Mouse (Mus musculus) small intestine, adult 2 months (tissue): ENCODE measurements around the gene Polr2a. TPM values are rescaled to one million over a fixed set of nuclear protein-coding genes. Genes with fewer than 3 reads are reported as not detected.
A peak's percentile ranks its signal among the peaks of the same experiment; 100 is the strongest.

Source experiments
- H3K27ac ChIP-seq: fragments of 200-500 bp; 2 replicates; pipeline ENCODE4 v1.5.1; 2012; ENCODE audit warnings: low read depth, low read length, control low read depth, inconsistent platforms; ENCODE audit not compliant: insufficient read depth
- H3K27me3 ChIP-seq: fragments of 200-500 bp; 2 replicates; pipeline ENCODE4 v1.6.1; 2012; ENCODE audit warnings: mild to moderate bottlenecking, moderate library complexity, low read length, inconsistent platforms; ENCODE audit not compliant: control insufficient read depth, insufficient read depth
- H3K36me3 ChIP-seq: fragments of 200-500 bp; 2 replicates; pipeline ENCODE4 v1.6.1; 2012; ENCODE audit warnings: mild to moderate bottlenecking, low read length, control low read depth, inconsistent platforms; ENCODE audit not compliant: control insufficient read depth, insufficient read depth
- H3K4me1 ChIP-seq: fragments of 200-500 bp; 2 replicates; pipeline ENCODE4 v1.6.1; 2012; ENCODE audit warnings: low read length, inconsistent platforms, mixed read lengths; ENCODE audit not compliant: control insufficient read depth, insufficient read depth, insufficient read length
- H3K4me3 ChIP-seq: fragments of 200-500 bp; 2 replicates; pipeline ENCODE4 v1.5.1; 2012; ENCODE audit warnings: low read depth, mild to moderate bottlenecking, control low read depth, inconsistent platforms, low read length, moderate library complexity
- CTCF ChIP-seq: fragments of 200-500 bp; IDR thresholded peaks from 2 replicates; pipeline ENCODE4 v1.5.1; 2012; ENCODE audit warnings: low read depth, mild to moderate bottlenecking, control low read depth, inconsistent platforms, low read length, moderate library complexity, mixed read lengths; ENCODE audit not compliant: insufficient replicate concordance, insufficient read length; ENCODE audit errors: extremely low read depth
- POLR2A ChIP-seq: fragments of 200-500 bp; IDR thresholded peaks from 2 replicates; pipeline ENCODE4 v1.6.1; 2012; ENCODE audit warnings: low read depth, mild to moderate bottlenecking, control low read depth, inconsistent platforms, low read length, moderate library complexity
- WGBS: fragments of 180-500 bp; shearing (Covaris S2); methylation state at CpG from one replicate; pipeline ENCODE4 v1.1.7; 2018; 5-methylcytosine and 5-hydroxymethylcytosine counted together
- polyA plus RNA-seq: library from polyadenylated mRNA; depleted of rRNA; stranded (reverse); fragments of >200 nt; gene quantifications from 2 replicates; pipeline ENCODE4 v1.2.3, GENCODE M21; 2012; rRNA removed

Gene Polr2a
- polyA plus RNA-seq, 1 experiment, result 62.3 TPM

- peak overlapping the region; percentile 13; the same call in 1 of the 2 replicates for H3K27ac ChIP-seq
- TF ChIP-seq CTCF (no peak), POLR2A (no peak)
- peaks cover 9% of the 10 kb centered on the region for H3K36me3 ChIP-seq
- H3K27me3 ChIP-seq, result no peaks in the 10 kb centered on the region
- no peak overlapping the region for H3K4me3 ChIP-seq
- 70% methylated on average over 1 of the region's 1 CpGs for WGBS
- H3K4me1 ChIP-seq, result peaks cover 26% of the 10 kb centered on the region
Observed at GRCm38 (mm10) chr11:69689891-69690290, 68.5 kb downstream of the Polr2a start.

GRCm38 (mm10) chr11:69687061-69687460 is 71.4 kb downstream of the Polr2a start:
- Histone ChIP-seq H3K27ac (peak overlapping the region; percentile 62), H3K4me1 (peaks cover 19% of the 10 kb centered on the region), H3K4me3 (peak overlapping the region; percentile 50), H3K36me3 (peaks cover 7% of the 10 kb centered on the region), H3K27me3 (no peaks in the 10 kb centered on the region)
- WGBS, result 20% methylated on average over 5 of the region's 5 CpGs
- TF ChIP-seq POLR2A (no peak), CTCF (no peak)

GRCm38 (mm10) chr11:69686377-69686776 is 72.1 kb downstream of the Polr2a start:
- no peak for TF ChIP-seq CTCF
- no peak for TF ChIP-seq POLR2A
- H3K27me3 ChIP-seq, result no peaks in the 10 kb centered on the region
- WGBS, result 6% methylated on average over 4 of the region's 4 CpGs
- H3K4me1 ChIP-seq, result peaks cover 15% of the 10 kb centered on the region
- H3K27ac ChIP-seq, result peak overlapping the region; percentile 100
- peak overlapping the region; percentile 50 for H3K4me3 ChIP-seq
- H3K36me3 ChIP-seq, result peaks cover 5% of the 10 kb centered on the region

GRCm38 (mm10) chr11:69685526-69686148 is 72.8 kb downstream of the Polr2a start, which contains the start of gene Tnfsf13:
TSS of gene Tnfsf13 (minus strand) at chr11:69685784.
- WGBS, result 6% methylated on average over 10 of the region's 10 CpGs
- H3K36me3 ChIP-seq, result peaks cover 2% of the 10 kb centered on the region
- H3K4me1 ChIP-seq, result peaks cover 15% of the 10 kb centered on the region
- TF ChIP-seq CTCF, result no peak
- no peak for TF ChIP-seq POLR2A
- H3K4me3 ChIP-seq, result peak within 1 kb of the TSS; percentile 67
- no peaks in the 10 kb centered on the region for H3K27me3 ChIP-seq
- peak within 1 kb of the TSS; percentile 100 for H3K27ac ChIP-seq

GRCm38 (mm10) chr11:69684936-69685335 is 73.5 kb downstream of the Polr2a start:
- no peak for TF ChIP-seq CTCF
- TF ChIP-seq POLR2A, result no peak

GRCm38 (mm10) chr11:69684128-69684745 is 74.2 kb downstream of the Polr2a start:
- Histone ChIP-seq H3K4me1 (peaks cover 12% of the 10 kb centered on the region), H3K27ac (peak overlapping the region; percentile 100)
- WGBS, result 39% methylated on average over 12 of the region's 12 CpGs

More at GRCm38 (mm10) chr11:69684936-69685335, 73.5 kb downstream of the Polr2a start:
- peak overlapping the region; percentile 67 for H3K4me3 ChIP-seq
- WGBS, result 46% methylated on average over 6 of the region's 6 CpGs
- peak overlapping the region; percentile 100 for H3K27ac ChIP-seq
- H3K36me3 ChIP-seq, result peaks cover 3% of the 10 kb centered on the region
- no peaks in the 10 kb centered on the region for H3K27me3 ChIP-seq
- peaks cover 15% of the 10 kb centered on the region for H3K4me1 ChIP-seq

More at GRCm38 (mm10) chr11:69684128-69684745, 74.2 kb downstream of the Polr2a start:
- H3K27me3 ChIP-seq, result no peaks in the 10 kb centered on the region
- H3K4me3 ChIP-seq, result peak overlapping the region; percentile 67
- no peak for TF ChIP-seq CTCF
- TF ChIP-seq POLR2A, result no peak; the same call in 1 of the 2 replicates
- H3K36me3 ChIP-seq, result peaks cover 6% of the 10 kb centered on the region

Other genes starting within 250 kb of the Polr2a start
- 0.22 and 0.23 TPM in 2 replicates for gene Dnah2, start 209.5 kb downstream of the Polr2a start, polyA plus RNA-seq
- 0.79 and 1.5 TPM in 2 replicates for gene Efnb3, start 198.4 kb downstream of the Polr2a start, polyA plus RNA-seq
- 11.4 and 20.2 TPM in 2 replicates for gene Wrap53, start 178.4 kb downstream of the Polr2a start, polyA plus RNA-seq
- 28.2 and 57.1 TPM in 2 replicates for gene Trp53, start 178.3 kb downstream of the Polr2a start, polyA plus RNA-seq
- gene Atp1b2, start 152.7 kb downstream of the Polr2a start, polyA plus RNA-seq, result 2.5 and 4.5 TPM in 2 replicates
- gene Shbg, start 140.7 kb downstream of the Polr2a start, polyA plus RNA-seq, result not detected in 2 replicates
- gene Sat2, start 136.6 kb downstream of the Polr2a start, polyA plus RNA-seq, result 0.44 and 0.49 TPM in 2 replicates
- gene Fxr2, start 125.6 kb downstream of the Polr2a start, polyA plus RNA-seq, result 13.4 and 29.2 TPM in 2 replicates
- 0.43 TPM in 1 of 2 replicates, not detected in the other for gene Sox15, start 103.3 kb downstream of the Polr2a start, polyA plus RNA-seq
- gene Mpdu1, start 96.0 kb downstream of the Polr2a start, polyA plus RNA-seq, result 79.7 and 135 TPM in 2 replicates
- gene Cd68, start 92.5 kb downstream of the Polr2a start, polyA plus RNA-seq, result 20.9 and 24.7 TPM in 2 replicates
- gene Eif4a1, start 86.2 kb downstream of the Polr2a start, polyA plus RNA-seq, result 92.1 and 134 TPM in 2 replicates
- 15.4 and 24.6 TPM in 2 replicates for gene Senp3, start 76.6 kb downstream of the Polr2a start, polyA plus RNA-seq
- gene Tnfsf13, start 72.9 kb downstream of the Polr2a start, polyA plus RNA-seq, result 6.9 and 11.6 TPM in 2 replicates
- 11.9 and 13.7 TPM in 2 replicates for gene Tnfsf12, start 62.8 kb downstream of the Polr2a start, polyA plus RNA-seq
- 1.8 and 2.3 TPM in 2 replicates for gene Tnfsfm13, start 62.5 kb downstream of the Polr2a start, polyA plus RNA-seq
- 0.08 and 0.16 TPM in 2 replicates for gene Slc35g3, start 3.3 kb upstream of the Polr2a start, polyA plus RNA-seq
- 12.1 and 16.5 TPM in 2 replicates for gene Zbtb4, start 7.3 kb upstream of the Polr2a start, polyA plus RNA-seq
- gene Chrnb1, start 37.3 kb upstream of the Polr2a start, polyA plus RNA-seq, result 5.5 and 8.7 TPM in 2 replicates
- 3.6 and 4.8 TPM in 2 replicates for gene Fgf11, start 43.2 kb upstream of the Polr2a start, polyA plus RNA-seq
- gene Tmem102, start 47.0 kb upstream of the Polr2a start, polyA plus RNA-seq, result 30.5 and 63.0 TPM in 2 replicates
- not detected in 2 replicates for gene Gm39566, start 56.7 kb upstream of the Polr2a start, polyA plus RNA-seq
- not detected in 2 replicates for gene Spem2, start 59.8 kb upstream of the Polr2a start, polyA plus RNA-seq
- gene Spem1, start 63.5 kb upstream of the Polr2a start, polyA plus RNA-seq, result not detected in 2 replicates
- gene Nlgn2, start 79.1 kb upstream of the Polr2a start, polyA plus RNA-seq, result 11.1 and 12.0 TPM in 2 replicates
- 98.8 and 99.3 TPM in 2 replicates for gene Tmem256, start 79.9 kb upstream of the Polr2a start, polyA plus RNA-seq
- gene Plscr3, start 87.7 kb upstream of the Polr2a start, polyA plus RNA-seq, result 14.6 and 29.3 TPM in 2 replicates
- gene Tnk1, start 100.1 kb upstream of the Polr2a start, polyA plus RNA-seq, result 21.1 and 46.3 TPM in 2 replicates
- not detected in 2 replicates for gene Tmem95, start 119.4 kb upstream of the Polr2a start, polyA plus RNA-seq
- gene Kctd11, start 122.8 kb upstream of the Polr2a start, polyA plus RNA-seq, result 1.6 and 2.8 TPM in 2 replicates
- gene Acap1, start 136.9 kb upstream of the Polr2a start, polyA plus RNA-seq, result 7.3 and 11.6 TPM in 2 replicates
- 1.8 and 2.6 TPM in 2 replicates for gene 2810408A11Rik, start 142.3 kb upstream of the Polr2a start, polyA plus RNA-seq
- gene Neurl4, start 142.4 kb upstream of the Polr2a start, polyA plus RNA-seq, result 17.3 and 23.9 TPM in 2 replicates
- gene Gps2, start 155.3 kb upstream of the Polr2a start, polyA plus RNA-seq, result 57.4 and 104 TPM in 2 replicates
- 136 and 230 TPM in 2 replicates for gene Eif5a, start 163.3 kb upstream of the Polr2a start, polyA plus RNA-seq
- 10.6 and 11.4 TPM in 2 replicates for gene Ybx2, start 177.2 kb upstream of the Polr2a start, polyA plus RNA-seq
- 11.2 and 12.9 TPM in 2 replicates for gene Slc2a4, start 189.6 kb upstream of the Polr2a start, polyA plus RNA-seq
- 521 and 1,844 TPM in 2 replicates for gene Cldn7, start 206.1 kb upstream of the Polr2a start, polyA plus RNA-seq
- 59.7 and 116 TPM in 2 replicates for gene Ctdnep1, start 222.5 kb upstream of the Polr2a start, polyA plus RNA-seq
- 24.4 and 37.8 TPM in 2 replicates for gene Elp5, start 223.9 kb upstream of the Polr2a start, polyA plus RNA-seq
- 211 and 564 TPM in 2 replicates for gene Gabarap, start 232.5 kb upstream of the Polr2a start, polyA plus RNA-seq
- 5.7 and 12.4 TPM in 2 replicates for gene Phf23, start 237.1 kb upstream of the Polr2a start, polyA plus RNA-seq
- gene Dvl2, start 242.0 kb upstream of the Polr2a start, polyA plus RNA-seq, result 5.2 and 7.4 TPM in 2 replicates